In genomic region chr4:59850886-59851623, GRCm38 (mm10) we compare ENCODE assay signal across 12 mouse cellular contexts. TPM values are rescaled to one million over a fixed set of nuclear protein-coding genes. Genes with fewer than 3 reads are reported as not detected.
DNase-seq lines count a peak whose midpoint lies in the region; ATAC-seq and TF ChIP-seq lines count a peak whose summit lies in the region.
"Had no signal": no experiment of that assay in that cellular context is flagged by ENCODE, and none has a peak within 500 bp of the region (broad histone marks: within the 10 kb centered on the region; RNA-seq: fewer than 3 reads in every experiment).

No protein-coding gene starts in this region.

- no peak overlapping the region for H3K4me3 ChIP-seq in heart, embryonic 12.5 days
- no peak overlapping the region for H3K4me3 ChIP-seq in lung, embryonic 14.5 days (ENCODE audit: low read depth, low read length)
- H3K4me3 ChIP-seq in hindbrain, embryonic 16.5 days (ENCODE audit: low read length): no peak overlapping the region
- H3K4me3 ChIP-seq: erythroblast, embryonic 14.5 days; kidney, embryonic 15.5 days; limb, embryonic 15.5 days had no signal

- peak; percentile 64 for DNase-seq in cerebellum, adult 9-10 months
- no peak for DNase-seq in cerebellum, adult 8-10 months
- no peak for DNase-seq in heart, adult 18-20 months
- DNase-seq in lung, embryonic 14.5 days: peak; percentile 19
- no peak for DNase-seq in lung, postnatal 14 days
- no peak for DNase-seq in liver

- TF ChIP-seq CTCF in lung, embryonic 14.5 days (IDR thresholded peaks at IDR 0.05; ENCODE audit: low read depth): no peak

- 0 out of 2 replicates have a peak overlapping the region, but pooled peaks have one; percentile 4 for H3K9ac ChIP-seq in heart, embryonic 12.5 days
- no peak overlapping the region for H3K9ac ChIP-seq in lung, embryonic 14.5 days
- no peak overlapping the region; the same call in 1 of the 2 replicates for H3K9ac ChIP-seq in hindbrain, embryonic 16.5 days (ENCODE audit: low read depth, low read length)
- H3K9ac ChIP-seq: kidney, embryonic 15.5 days; limb, embryonic 15.5 days had no signal

- 0 out of 2 replicates have a peak overlapping the region, but pooled peaks have one; percentile 38 for H3K27ac ChIP-seq in heart, embryonic 12.5 days (ENCODE audit: poor library complexity, severe bottlenecking)
- no peak overlapping the region for H3K27ac ChIP-seq in lung, embryonic 14.5 days (ENCODE audit: low read depth)
- H3K27ac ChIP-seq in hindbrain, embryonic 16.5 days (ENCODE audit: low read depth, low read length): no peak overlapping the region; the same call in 1 of the 2 replicates
- H3K27ac ChIP-seq: kidney, embryonic 15.5 days; limb, embryonic 15.5 days; macrophage had no signal

- 68% methylated on average over 5 of the region's 5 CpGs for WGBS in heart, embryonic 12.5 days
- 67% methylated on average over 5 of the region's 5 CpGs for WGBS in lung, embryonic 14.5 days
- WGBS in hindbrain, embryonic 16.5 days: 59% methylated on average over 5 of the region's 5 CpGs

- no peaks in the 10 kb centered on the region for H3K27me3 ChIP-seq in heart, embryonic 12.5 days (replicated peaks)
- no peaks in the 10 kb centered on the region for H3K27me3 ChIP-seq in lung, embryonic 14.5 days (ENCODE audit: insufficient read depth, low read length)
- no peaks in the 10 kb centered on the region for H3K27me3 ChIP-seq in hindbrain, embryonic 16.5 days (replicated peaks; ENCODE audit: control insufficient read depth, insufficient read depth, low read length)
- H3K27me3 ChIP-seq: kidney, embryonic 15.5 days; limb, embryonic 15.5 days had no signal

- H3K4me1 ChIP-seq in heart, embryonic 12.5 days (replicated peaks): peaks cover 13% of the 10 kb centered on the region; the same call in 1 of the 2 replicates
- 0 out of 2 replicates have a peak, but pooled peaks cover 3% of the 10 kb centered on the region for H3K4me1 ChIP-seq in lung, embryonic 14.5 days (ENCODE audit: insufficient read depth)
- H3K4me1 ChIP-seq in hindbrain, embryonic 16.5 days (ENCODE audit: control insufficient read depth, insufficient read depth, low read depth, low read length): peaks cover 5% of the 10 kb centered on the region
- H3K4me1 ChIP-seq: kidney, embryonic 15.5 days had no signal

- H3K36me3 ChIP-seq in heart, embryonic 12.5 days: peaks cover 7% of the 10 kb centered on the region
- H3K36me3 ChIP-seq in lung, embryonic 14.5 days (ENCODE audit: insufficient read depth): no peaks in the 10 kb centered on the region
- H3K36me3 ChIP-seq in hindbrain, embryonic 16.5 days (ENCODE audit: control insufficient read depth, insufficient read depth, low read length): no peaks in the 10 kb centered on the region
- H3K36me3 ChIP-seq: kidney, embryonic 15.5 days; limb, embryonic 15.5 days had no signal

- ATAC-seq in heart, embryonic 12.5 days (ENCODE audit: insufficient number of reproducible peaks, low FRiP score): no peak
- no peak for ATAC-seq in lung, embryonic 14.5 days (ENCODE audit: insufficient read depth)
- peak; percentile 43 for ATAC-seq in hindbrain, embryonic 16.5 days

- no peak overlapping the region for H3K4me2 ChIP-seq in heart, embryonic 12.5 days
- H3K4me2 ChIP-seq in lung, embryonic 14.5 days: no peak overlapping the region
- no peak overlapping the region for H3K4me2 ChIP-seq in hindbrain, embryonic 16.5 days (ENCODE audit: low read length)
- H3K4me2 ChIP-seq: kidney, embryonic 15.5 days; limb, embryonic 15.5 days had no signal

- peaks cover 3% of the 10 kb centered on the region; the same call in 1 of the 2 replicates for H3K9me3 ChIP-seq in heart, embryonic 12.5 days (replicated peaks)
- no peaks in the 10 kb centered on the region for H3K9me3 ChIP-seq in lung, embryonic 14.5 days (ENCODE audit: low read depth, low read length)
- no peaks in the 10 kb centered on the region for H3K9me3 ChIP-seq in hindbrain, embryonic 16.5 days (ENCODE audit: control insufficient read depth, low read length)
- H3K9me3 ChIP-seq: kidney, embryonic 15.5 days; limb, embryonic 15.5 days had no signal

RNA-seq across cellular contexts. Expression of gene Snx30, which starts 45.4 kb away (rescaled TPM):
- 7.5 and 8.6 TPM in 2 replicates for polyA plus RNA-seq in heart, embryonic 12.5 days (2016; fragmentation: Nextera tagmentation; extraction: Ambion mirVana)
- total RNA-seq in heart, adult 18-20 months (2021): 1 to 10 TPM; 6.5 TPM
- polyA plus RNA-seq in lung, embryonic 14.5 days (2014; fragmentation: Nextera tagmentation; extraction: Ambion mirVana): 9.8 and 10.6 TPM in 2 replicates
- 16.5 and 18.8 TPM in 2 replicates for polyA plus RNA-seq in hindbrain, embryonic 16.5 days (2015; fragmentation: Nextera tagmentation; extraction: Ambion mirVana)

RNA-seq across cellular contexts. Expression of gene Inip, which starts 49.7 kb away (rescaled TPM):
- 43.9 and 47.1 TPM in 2 replicates for polyA plus RNA-seq in heart, embryonic 12.5 days (2016; fragmentation: Nextera tagmentation; extraction: Ambion mirVana)
- 10 to 100 TPM; 10.1 to 11.3 TPM for total RNA-seq in heart, adult 18-20 months (2021)
- polyA plus RNA-seq in lung, embryonic 14.5 days (2014; fragmentation: Nextera tagmentation; extraction: Ambion mirVana): 60.7 and 64.7 TPM in 2 replicates
- polyA plus RNA-seq in hindbrain, embryonic 16.5 days (2015; fragmentation: Nextera tagmentation; extraction: Ambion mirVana): 46.7 and 50.7 TPM in 2 replicates

Comparison
In these comparisons a context has a peak if more than half of its experiments do, and no peak if none do; other contexts are left out.
1. DNase-seq: peak in cerebellum, adult 9-10 months (single experiment) and lung, embryonic 14.5 days (single experiment); none in cerebellum, adult 8-10 months (single experiment), heart, adult 18-20 months (0 of 2), lung, postnatal 14 days (single experiment) and liver (single experiment).